Mouse (Mus musculus) gastrocnemius, adult 2 months (tissue): Measurements from ENCODE around the gene Aifm2. TPM values are rescaled to one million over a fixed set of nuclear protein-coding genes. Genes with fewer than 3 reads are reported as not detected.

Source experiments
- DNase-seq: peaks from one replicate; pipeline ENCODE4 v3.0.0; 2022
- H3K27ac ChIP-seq: fragments of 200-600 bp; 2 replicates; pipeline ENCODE4 v1.8.1; 2022; ENCODE audit warnings: mild to moderate bottlenecking
- H3K4me3 ChIP-seq: fragments of 200-600 bp; 2 replicates; pipeline ENCODE4 v1.8.1; 2022; ENCODE audit warnings: mild to moderate bottlenecking, moderate library complexity
- CTCF ChIP-seq: fragments of 200-600 bp; IDR thresholded peaks from 2 replicates; pipeline ENCODE4 v1.8.1; 2022; ENCODE audit warnings: antibody characterized with exemption, mild to moderate bottlenecking, moderate library complexity
- intact Hi-C: fragments of 180-260 bp; cut with DNase I; formaldehyde crosslinking; loops from one replicate; pipeline ENCODE4 v1.15.1; 2025
- microRNA-seq: library from miRNA; unstranded; fragments of <30 nt; microRNA quantifications from one replicate; pipeline ENCODE4 v1.2.0, GENCODE M21; 2021
- total RNA-seq, 2 experiments: library from RNA; stranded (reverse); gene quantifications; 2 replicates each; pipeline ENCODE4 v1.2.3; 2021

Aifm2 gene
- total RNA-seq, 2 experiments from 2014 or later = 13.9 to 19.7 TPM

- intact Hi-C loops = no loop called here
- Histone ChIP-seq H3K4me3 (no peak overlapping the region), H3K27ac (no peak overlapping the region)
- no peak for DNase-seq
- TF ChIP-seq CTCF = no peak
Observed at GRCm38 (mm10) chr10:61787541-61788313, 72.7 kb downstream of the Aifm2 start.

GRCm38 (mm10) chr10:61788499-61788898 is 73.4 kb downstream of the Aifm2 start:
- H3K4me3 ChIP-seq = no peak overlapping the region
- DNase-seq = no peak
- H3K27ac ChIP-seq = no peak overlapping the region
- intact Hi-C loops = no loop called here
- TF ChIP-seq CTCF = no peak

Small RNA genes within 50 kb of the gene (microRNA-seq; reads per million reads assigned to microRNA genes)
- not detected for gene Mir5108

Other genes starting within 250 kb of the Aifm2 start
- 100 to 1,000 TPM; 133 to 164 TPM for gene Lrrc20, start 239.5 kb upstream of the Aifm2 start, total RNA-seq
- gene Npffr1, start 119.8 kb upstream of the Aifm2 start, total RNA-seq = under 1 TPM in 1 of 2 experiments, not detected in 1; 0.06 TPM
- gene Ppa1, start 66.7 kb upstream of the Aifm2 start, total RNA-seq = 10 to 100 TPM; 48.9 to 61.4 TPM
- 100 to 1,000 TPM; 129 to 145 TPM for gene Sar1a, start 35.0 kb upstream of the Aifm2 start, total RNA-seq
- 10 to 100 TPM; 12.3 to 14.4 TPM for gene Tysnd1, start 19.7 kb upstream of the Aifm2 start, total RNA-seq
- 1 to 10 TPM in 1 of 2 experiments, under 1 TPM in 1; 0.36 to 1.1 TPM for gene H2afy2, start 68.9 kb downstream of the Aifm2 start, total RNA-seq